Mouse (Mus musculus): ENCODE measurements at regions not wholly inside any gene's neighbourhood (a gene's known extent, or its start where the extent isn't known, plus 50 kb on each side); places are given as distances from the start of the nearest gene placed in this dataset.

- no peak overlapping the region for H3K27ac ChIP-seq
- no peaks in the 10 kb centered on the region for H3K4me1 ChIP-seq
- H3K4me2 ChIP-seq (replicated peaks), result no peak overlapping the region
- no peak overlapping the region for H3K4me3 ChIP-seq
- H3K9ac ChIP-seq, result no peak overlapping the region
- ATAC-seq (ENCODE audit: low FRiP score, low read depth), result no peak
- H3K9me3 ChIP-seq, result no peaks in the 10 kb centered on the region
- no peaks in the 10 kb centered on the region for H3K27me3 ChIP-seq (replicated peaks)
- H3K36me3 ChIP-seq, result no peaks in the 10 kb centered on the region
- 60% methylated on average over 4 of the region's 4 CpGs for WGBS
Measured at GRCm38 (mm10) chr10:37338073-37338912, 199.6 kb upstream of the Marcks start.

- H3K9me3 ChIP-seq, result no peaks in the 10 kb centered on the region
- ATAC-seq (ENCODE audit: low FRiP score, low read depth), result no peak
- no peaks in the 10 kb centered on the region for H3K4me1 ChIP-seq
- H3K4me3 ChIP-seq, result no peak overlapping the region
- H3K9ac ChIP-seq, result no peak overlapping the region
- no peak overlapping the region for H3K27ac ChIP-seq
- 55% methylated on average over 3 of the region's 3 CpGs for WGBS
- H3K27me3 ChIP-seq (replicated peaks), result no peaks in the 10 kb centered on the region
- no peak overlapping the region for H3K4me2 ChIP-seq (replicated peaks)
- no peaks in the 10 kb centered on the region for H3K36me3 ChIP-seq
Measured at GRCm38 (mm10) chr10:37337172-37337620, 198.5 kb upstream of the Marcks start.

GRCm38 (mm10) chr10:37335148-37335547 lies 196.4 kb upstream of the Marcks start:
- WGBS, result 86% methylated on average over 3 of the region's 3 CpGs
- Histone ChIP-seq H3K9ac (no peak overlapping the region), H3K4me2 (replicated peaks) (no peak overlapping the region), H3K4me3 (no peak overlapping the region), H3K4me1 (no peaks in the 10 kb centered on the region), H3K27me3 (replicated peaks) (no peaks in the 10 kb centered on the region), H3K36me3 (no peaks in the 10 kb centered on the region), H3K9me3 (no peaks in the 10 kb centered on the region), H3K27ac (no peak overlapping the region)
- ATAC-seq (ENCODE audit: low FRiP score, low read depth), result no peak

GRCm38 (mm10) chr10:37326168-37326534 lies 187.4 kb upstream of the Marcks start:
- 83% methylated on average over 3 of the region's 3 CpGs for WGBS
- H3K9me3 ChIP-seq, result no peaks in the 10 kb centered on the region
- H3K27ac ChIP-seq, result no peak overlapping the region
- ATAC-seq (ENCODE audit: low FRiP score, low read depth), result no peak
- H3K27me3 ChIP-seq (replicated peaks), result no peaks in the 10 kb centered on the region
- no peak overlapping the region for H3K9ac ChIP-seq
- no peaks in the 10 kb centered on the region for H3K36me3 ChIP-seq
- no peak overlapping the region for H3K4me3 ChIP-seq
- H3K4me1 ChIP-seq, result no peaks in the 10 kb centered on the region
- no peak overlapping the region for H3K4me2 ChIP-seq (replicated peaks)

- Histone ChIP-seq H3K27me3 (replicated peaks) (no peaks in the 10 kb centered on the region), H3K36me3 (no peaks in the 10 kb centered on the region), H3K9me3 (no peaks in the 10 kb centered on the region), H3K4me3 (no peak overlapping the region), H3K27ac (no peak overlapping the region), H3K4me2 (replicated peaks) (no peak overlapping the region), H3K9ac (no peak overlapping the region), H3K4me1 (no peaks in the 10 kb centered on the region)
- WGBS, result 80% methylated on average over 6 of the region's 6 CpGs
- ATAC-seq (ENCODE audit: low FRiP score, low read depth), result no peak
Measured at GRCm38 (mm10) chr10:37325514-37326167, 186.9 kb upstream of the Marcks start.

GRCm38 (mm10) chr10:37323689-37324088 lies 185.0 kb upstream of the Marcks start:
- no peak overlapping the region for H3K4me3 ChIP-seq
- no peak overlapping the region for H3K27ac ChIP-seq
- H3K4me2 ChIP-seq (replicated peaks), result no peak overlapping the region
- no peak for ATAC-seq (ENCODE audit: low FRiP score, low read depth)
- no peaks in the 10 kb centered on the region for H3K9me3 ChIP-seq
- H3K27me3 ChIP-seq (replicated peaks), result no peaks in the 10 kb centered on the region
- no peak overlapping the region for H3K9ac ChIP-seq
- no peaks in the 10 kb centered on the region for H3K4me1 ChIP-seq
- WGBS, result 60% methylated on average over 1 of the region's 1 CpGs
- H3K36me3 ChIP-seq, result no peaks in the 10 kb centered on the region

GRCm38 (mm10) chr10:37322809-37323208 lies 184.1 kb upstream of the Marcks start:
- H3K4me2 ChIP-seq (replicated peaks), result no peak overlapping the region
- H3K9me3 ChIP-seq, result no peaks in the 10 kb centered on the region
- no peaks in the 10 kb centered on the region for H3K27me3 ChIP-seq (replicated peaks)
- H3K36me3 ChIP-seq, result no peaks in the 10 kb centered on the region
- 81% methylated on average over 1 of the region's 1 CpGs for WGBS
- no peaks in the 10 kb centered on the region for H3K4me1 ChIP-seq
- no peak overlapping the region for H3K27ac ChIP-seq
- no peak overlapping the region for H3K4me3 ChIP-seq
- H3K9ac ChIP-seq, result no peak overlapping the region
- ATAC-seq (ENCODE audit: low FRiP score, low read depth), result no peak

- Histone ChIP-seq H3K9me3 (no peaks in the 10 kb centered on the region), H3K36me3 (no peaks in the 10 kb centered on the region), H3K4me3 (no peak overlapping the region), H3K27me3 (replicated peaks) (no peaks in the 10 kb centered on the region), H3K9ac (no peak overlapping the region), H3K4me2 (replicated peaks) (no peak overlapping the region), H3K27ac (no peak overlapping the region), H3K4me1 (no peaks in the 10 kb centered on the region)
- 96% methylated on average over 5 of the region's 5 CpGs for WGBS
- no peak for ATAC-seq (ENCODE audit: low FRiP score, low read depth)
Measured at GRCm38 (mm10) chr10:37322310-37322709, 183.6 kb upstream of the Marcks start.

GRCm38 (mm10) chr10:37321171-37321570 lies 182.5 kb upstream of the Marcks start:
- no peak overlapping the region for H3K4me3 ChIP-seq
- H3K36me3 ChIP-seq, result no peaks in the 10 kb centered on the region
- H3K9me3 ChIP-seq, result no peaks in the 10 kb centered on the region
- H3K4me2 ChIP-seq (replicated peaks), result no peak overlapping the region
- no peak for ATAC-seq (ENCODE audit: low FRiP score, low read depth)
- H3K27me3 ChIP-seq (replicated peaks), result no peaks in the 10 kb centered on the region
- H3K9ac ChIP-seq, result no peak overlapping the region
- 92% methylated on average over 3 of the region's 3 CpGs for WGBS
- no peaks in the 10 kb centered on the region for H3K4me1 ChIP-seq
- H3K27ac ChIP-seq, result no peak overlapping the region

- Histone ChIP-seq H3K36me3 (no peaks in the 10 kb centered on the region), H3K9me3 (no peaks in the 10 kb centered on the region), H3K9ac (no peak overlapping the region), H3K27me3 (replicated peaks) (no peaks in the 10 kb centered on the region), H3K4me3 (no peak overlapping the region), H3K27ac (no peak overlapping the region), H3K4me1 (no peaks in the 10 kb centered on the region), H3K4me2 (replicated peaks) (no peak overlapping the region)
- 91% methylated on average over 8 of the region's 8 CpGs for WGBS
- ATAC-seq (ENCODE audit: low FRiP score, low read depth), result no peak
Measured at GRCm38 (mm10) chr10:37319746-37320430, 181.2 kb upstream of the Marcks start.

- no peak for ATAC-seq (ENCODE audit: low FRiP score, low read depth)
- Histone ChIP-seq H3K4me3 (no peak overlapping the region), H3K4me2 (replicated peaks) (no peak overlapping the region), H3K27me3 (replicated peaks) (no peaks in the 10 kb centered on the region), H3K4me1 (no peaks in the 10 kb centered on the region), H3K9me3 (no peaks in the 10 kb centered on the region), H3K36me3 (no peaks in the 10 kb centered on the region), H3K27ac (no peak overlapping the region), H3K9ac (no peak overlapping the region)
- 82% methylated on average over 3 of the region's 3 CpGs for WGBS
Measured at GRCm38 (mm10) chr10:37316701-37317100, 178.0 kb upstream of the Marcks start.

- WGBS, result 90% methylated on average over 1 of the region's 1 CpGs
- Histone ChIP-seq H3K4me1 (no peaks in the 10 kb centered on the region), H3K27ac (no peak overlapping the region), H3K9me3 (no peaks in the 10 kb centered on the region), H3K9ac (no peak overlapping the region), H3K36me3 (no peaks in the 10 kb centered on the region), H3K4me2 (replicated peaks) (no peak overlapping the region), H3K27me3 (replicated peaks) (no peaks in the 10 kb centered on the region), H3K4me3 (no peak overlapping the region)
- no peak for ATAC-seq (ENCODE audit: low FRiP score, low read depth)
Measured at GRCm38 (mm10) chr10:37315804-37316203, 177.1 kb upstream of the Marcks start.
